Mouse (Mus musculus) inflammation-experienced regulatory T-cells, adult 16 weeks (primary cell): ENCODE results near the gene Gm2431. TPM values are rescaled to one million over a fixed set of nuclear protein-coding genes. Genes with fewer than 3 reads are reported as not detected.

Experiments
- polyA plus RNA-seq: library from polyadenylated mRNA; unstranded; fragments of 100-300 nt; shearing (Covaris generic); gene quantifications from one replicate; pipeline ENCODE4 v1.2.1, GENCODE M21; 2017

Gene Gm2431
- not detected for polyA plus RNA-seq

DNA sequence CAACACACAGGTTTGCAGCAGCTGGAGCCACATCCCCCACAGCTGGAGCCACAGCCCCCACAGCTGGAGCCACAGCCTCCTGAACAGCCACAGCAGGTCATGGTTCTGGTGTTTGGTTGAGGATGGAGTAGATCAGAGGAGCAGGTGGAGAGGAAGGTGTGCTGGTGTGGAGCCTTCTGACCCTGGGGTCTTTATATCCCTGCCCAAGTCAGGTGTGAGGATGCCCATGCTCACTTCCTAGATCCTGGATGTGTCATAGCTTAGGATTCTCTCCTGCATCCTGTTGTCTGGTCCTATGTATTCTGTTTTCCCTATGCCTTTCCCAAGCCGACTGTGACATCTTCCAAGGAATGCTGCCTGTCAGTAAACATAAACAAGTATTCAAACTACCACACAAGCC is at the start of gene Gm2431:
Gene Gm2431 (minus strand): TSS at position 101 of the 400 bp plus-strand sequence.

GRCm38 (mm10) chr7:142303249-142303648 is 45.1 kb upstream of the Gm2431 start, which contains the start of gene Krtap5-4:
TSS of gene Krtap5-4 (plus strand) at chr7:142303549.

GRCm38 (mm10) chr7:142297018-142297417 is 38.9 kb upstream of the Gm2431 start, which contains the start of gene Krtap5-1:
TSS of gene Krtap5-1 (minus strand) at chr7:142297118.

GRCm38 (mm10) chr7:142274263-142274662 is 16.1 kb upstream of the Gm2431 start, which contains the start of gene Gm4559:
TSS of gene Gm4559 (minus strand) at chr7:142274363.

GRCm38 (mm10) chr7:142240978-142241377 is 17.2 kb downstream of the Gm2431 start, which contains the start of gene Gm40460:
TSS of gene Gm40460 (minus strand) at chr7:142241078.

GRCm38 (mm10) chr7:142229871-142230270 is 28.3 kb downstream of the Gm2431 start, which contains the start of gene Krtap5-5:
TSS of gene Krtap5-5 (minus strand) at chr7:142229971.

GRCm38 (mm10) chr7:142211559-142211958 is 46.6 kb downstream of the Gm2431 start, which contains the start of gene Gm7579:
TSS of gene Gm7579 (plus strand) at chr7:142211859.

Other genes starting within 250 kb of the Gm2431 start
- gene Mob2, start 197.3 kb downstream of the Gm2431 start, polyA plus RNA-seq, result 98.5 TPM
- gene Dusp8, start 162.5 kb downstream of the Gm2431 start, polyA plus RNA-seq, result not detected
- not detected for gene Gm45618, start 137.6 kb downstream of the Gm2431 start, polyA plus RNA-seq
- gene Gm39115, start 122.3 kb downstream of the Gm2431 start, polyA plus RNA-seq, result not detected
- gene Gm45337, start 113.7 kb downstream of the Gm2431 start, polyA plus RNA-seq, result not detected
- not detected for gene Gm29735, start 101.2 kb downstream of the Gm2431 start, polyA plus RNA-seq
- not detected for gene Gm4553, start 92.6 kb downstream of the Gm2431 start, polyA plus RNA-seq
- gene Krtap5-2, start 82.3 kb downstream of the Gm2431 start, polyA plus RNA-seq, result not detected
- gene Gm10153, start 68.0 kb downstream of the Gm2431 start, polyA plus RNA-seq, result not detected
- not detected for gene Krtap5-3, start 57.0 kb downstream of the Gm2431 start, polyA plus RNA-seq
- gene Gm7579, start 46.5 kb downstream of the Gm2431 start, polyA plus RNA-seq, result not detected
- not detected for gene Krtap5-5, start 28.4 kb downstream of the Gm2431 start, polyA plus RNA-seq
- not detected for gene Gm40460, start 17.3 kb downstream of the Gm2431 start, polyA plus RNA-seq
- gene Gm4559, start 16.0 kb upstream of the Gm2431 start, polyA plus RNA-seq, result not detected
- gene Krtap5-1, start 38.8 kb upstream of the Gm2431 start, polyA plus RNA-seq, result not detected
- gene Krtap5-4, start 45.2 kb upstream of the Gm2431 start, polyA plus RNA-seq, result not detected
- gene Ifitm10, start 115.4 kb upstream of the Gm2431 start, polyA plus RNA-seq, result 2.5 TPM
- gene Gm49369, start 124.3 kb upstream of the Gm2431 start, polyA plus RNA-seq, result not detected
- gene Ctsd, start 129.7 kb upstream of the Gm2431 start, polyA plus RNA-seq, result 443 TPM
- not detected for gene Syt8, start 176.5 kb upstream of the Gm2431 start, polyA plus RNA-seq
- not detected for gene Tnni2, start 183.5 kb upstream of the Gm2431 start, polyA plus RNA-seq
- gene Lsp1, start 202.5 kb upstream of the Gm2431 start, polyA plus RNA-seq, result 1,202 TPM
- 2.7 TPM for gene Tnnt3, start 240.5 kb upstream of the Gm2431 start, polyA plus RNA-seq